Mouse (Mus musculus): ENCODE measurements at regions not wholly inside any gene's neighbourhood (a gene's known extent, or its start where the extent isn't known, plus 50 kb on each side); places are given as distances from the start of the nearest gene placed in this dataset.

GRCm38 (mm10) chr1:50831663-50832062 is 68.8 kb upstream of the Tmeff2 start:
- 0 out of 2 replicates have a peak, but pooled peaks have one; percentile 6 for TF ChIP-seq CTCF (IDR thresholded peaks at IDR 0.05; ENCODE audit: low read depth)
- no peak for TF ChIP-seq EP300 (IDR thresholded peaks at IDR 0.05; ENCODE audit: low read depth)

Data from liver, embryonic 14.5 days (tissue).